Mouse (Mus musculus) kidney, embryonic 14.5 days (tissue): Measurements from ENCODE around the gene Cish. TPM values are rescaled to one million over a fixed set of nuclear protein-coding genes. Genes with fewer than 3 reads are reported as not detected.

ENCODE experiments used
- ATAC-seq: fragments of 200-750 bp; cut with Nextera tagmentation; 2 replicates; pipeline ENCODE4 v1.8.0; 2017; ENCODE audit warnings: moderate number of reproducible peaks, mild to moderate bottlenecking, moderate TSS enrichment, moderate library complexity; ENCODE audit not compliant: low FRiP score, low TSS enrichment
- H3K27ac ChIP-seq: fragments of 300-500 bp; sonication (generic); 2 replicates; pipeline ENCODE4 v1.5.1; 2014; ENCODE audit warnings: low read depth, mild to moderate bottlenecking, low read length, moderate library complexity, mixed read lengths
- H3K27me3 ChIP-seq: fragments of 300-500 bp; sonication (generic); 2 replicates; pipeline ENCODE4 v1.6.1; 2014; ENCODE audit warnings: mild to moderate bottlenecking, low read length; ENCODE audit not compliant: control insufficient read depth, insufficient read depth
- H3K36me3 ChIP-seq: fragments of 300-500 bp; sonication (generic); 2 replicates; pipeline ENCODE4 v1.6.1; 2014; ENCODE audit warnings: low read length, mixed read lengths; ENCODE audit not compliant: control insufficient read depth, insufficient read depth
- H3K4me1 ChIP-seq: fragments of 300-500 bp; sonication (generic); 2 replicates; pipeline ENCODE4 v1.6.1; 2014; ENCODE audit warnings: low read length, mixed read lengths; ENCODE audit not compliant: control insufficient read depth, insufficient read depth
- H3K4me2 ChIP-seq: fragments of 300-500 bp; sonication (generic); replicated peaks from 2 replicates; pipeline ENCODE4 v1.6.1; 2014; ENCODE audit warnings: low read depth, mild to moderate bottlenecking, low read length
- H3K4me3 ChIP-seq: fragments of 300-500 bp; sonication (generic); 2 replicates; pipeline ENCODE4 v1.5.1; 2014; ENCODE audit warnings: mild to moderate bottlenecking, low read length
- H3K9ac ChIP-seq: fragments of 300-500 bp; sonication (generic); 2 replicates; pipeline ENCODE4 v1.6.1; 2014; ENCODE audit warnings: low read depth, mild to moderate bottlenecking, low read length, moderate library complexity
- H3K9me3 ChIP-seq: fragments of 300-500 bp; sonication (generic); 2 replicates; pipeline ENCODE4 v1.6.1; 2016; ENCODE audit warnings: low read length; ENCODE audit not compliant: control insufficient read depth
- WGBS: fragments of 180-500 bp; shearing (Covaris S2); extraction: QIAGEN DNeasy Blood & Tissue Kit; methylation state at CpG from one replicate; pipeline ENCODE4 v1.1.7; 2014; 5-methylcytosine and 5-hydroxymethylcytosine counted together
- polyA plus RNA-seq: library from polyadenylated mRNA; unstranded; fragments of >200 nt; fragmentation: Nextera tagmentation; extraction: Ambion mirVana; gene quantifications from 2 replicates; pipeline ENCODE4 v1.2.1, GENCODE M21; 2014

Gene Cish
- polyA plus RNA-seq, 1 experiment from 2014 or later, result 7.1 TPM

- Histone ChIP-seq H3K9ac (no peak overlapping the region), H3K4me2 (no peak overlapping the region), H3K4me1 (no peaks in the 10 kb centered on the region), H3K27ac (no peak overlapping the region), H3K9me3 (no peaks in the 10 kb centered on the region), H3K27me3 (no peaks in the 10 kb centered on the region; the same call in 1 of the 2 replicates), H3K36me3 (no peaks in the 10 kb centered on the region), H3K4me3 (no peak overlapping the region)
- ATAC-seq, result no peak
- 73% methylated on average over 2 of the region's 2 CpGs for WGBS
Measured at GRCm38 (mm10) chr9:107260429-107260828, 35.4 kb upstream of the Cish start.

DNA sequence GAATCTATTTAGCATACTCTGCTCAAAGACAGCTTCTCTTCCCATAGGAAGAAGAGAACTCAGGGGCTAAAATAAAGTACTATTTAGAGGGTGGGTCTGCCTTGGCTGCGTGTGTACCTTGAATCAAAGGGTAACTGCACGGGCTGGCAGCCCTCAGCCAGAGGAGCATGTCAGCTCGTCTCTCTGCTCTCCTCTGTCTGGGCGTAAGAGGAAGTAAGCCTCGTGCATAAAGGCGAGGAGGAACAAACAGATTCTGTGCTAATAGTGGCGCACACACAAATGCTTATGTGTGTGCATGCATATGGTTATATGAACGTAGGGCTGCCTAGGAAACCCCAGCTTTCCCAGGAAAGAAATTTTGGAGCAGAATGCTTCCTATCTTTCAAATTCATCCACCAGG is 35.0 kb upstream of the Cish start:
- Histone ChIP-seq H3K4me3 (no peak overlapping the region), H3K27me3 (no peaks in the 10 kb centered on the region; the same call in 1 of the 2 replicates), H3K9ac (no peak overlapping the region), H3K27ac (no peak overlapping the region), H3K4me2 (no peak overlapping the region), H3K4me1 (no peaks in the 10 kb centered on the region), H3K9me3 (no peaks in the 10 kb centered on the region), H3K36me3 (no peaks in the 10 kb centered on the region)
- WGBS, result 71% methylated on average over 8 of the region's 8 CpGs
- ATAC-seq, result no peak

- WGBS, result 75% methylated on average over 6 of the region's 6 CpGs
- no peak overlapping the region for H3K9ac ChIP-seq
Measured at GRCm38 (mm10) chr9:107261792-107262191, 34.0 kb upstream of the Cish start.

GRCm38 (mm10) chr9:107262375-107262774 is 33.5 kb upstream of the Cish start:
- H3K9ac ChIP-seq, result no peak overlapping the region
- no peaks in the 10 kb centered on the region for H3K4me1 ChIP-seq
- H3K4me2 ChIP-seq, result no peak overlapping the region
- no peak overlapping the region for H3K27ac ChIP-seq
- H3K27me3 ChIP-seq, result no peaks in the 10 kb centered on the region; the same call in 1 of the 2 replicates
- no peak overlapping the region for H3K4me3 ChIP-seq
- H3K36me3 ChIP-seq, result no peaks in the 10 kb centered on the region
- H3K9me3 ChIP-seq, result no peaks in the 10 kb centered on the region
- WGBS, result 80% methylated on average over 7 of the region's 7 CpGs
- ATAC-seq, result no peak

More at GRCm38 (mm10) chr9:107261792-107262191, 34.0 kb upstream of the Cish start:
- Histone ChIP-seq H3K4me2 (no peak overlapping the region), H3K27ac (no peak overlapping the region), H3K4me3 (no peak overlapping the region), H3K27me3 (no peaks in the 10 kb centered on the region; the same call in 1 of the 2 replicates), H3K9me3 (no peaks in the 10 kb centered on the region), H3K36me3 (no peaks in the 10 kb centered on the region), H3K4me1 (no peaks in the 10 kb centered on the region)
- ATAC-seq, result no peak

GRCm38 (mm10) chr9:107263912-107264311 is 31.9 kb upstream of the Cish start:
- no peaks in the 10 kb centered on the region for H3K4me1 ChIP-seq
- ATAC-seq, result no peak
- H3K27me3 ChIP-seq, result no peaks in the 10 kb centered on the region; the same call in 1 of the 2 replicates
- no peak overlapping the region for H3K4me3 ChIP-seq
- H3K9me3 ChIP-seq, result no peaks in the 10 kb centered on the region
- no peak overlapping the region for H3K4me2 ChIP-seq
- H3K9ac ChIP-seq, result no peak overlapping the region
- no peaks in the 10 kb centered on the region for H3K36me3 ChIP-seq
- WGBS, result 68% methylated on average over 5 of the region's 5 CpGs
- no peak overlapping the region for H3K27ac ChIP-seq

DNA sequence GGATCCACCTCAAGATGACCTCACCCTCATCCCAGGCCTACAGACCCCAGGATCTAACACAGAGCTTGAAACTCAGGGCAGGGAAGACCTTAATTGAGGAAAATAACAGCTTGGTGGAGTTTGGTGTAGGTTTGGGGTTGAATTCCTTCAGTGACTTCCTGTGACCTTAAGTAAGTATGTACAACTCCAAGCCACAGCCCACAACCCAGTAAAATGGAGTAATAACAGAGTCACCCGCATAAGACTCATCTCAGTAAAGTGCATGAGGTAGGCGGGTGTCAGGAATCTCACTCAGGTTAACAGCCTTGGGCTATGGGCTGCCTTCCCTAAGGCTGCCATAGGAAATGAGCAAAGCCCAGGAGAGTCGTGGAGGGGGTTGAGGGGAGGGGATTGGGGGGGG is 31.1 kb upstream of the Cish start:
- WGBS, result 55% methylated on average over 3 of the region's 3 CpGs

DNA sequence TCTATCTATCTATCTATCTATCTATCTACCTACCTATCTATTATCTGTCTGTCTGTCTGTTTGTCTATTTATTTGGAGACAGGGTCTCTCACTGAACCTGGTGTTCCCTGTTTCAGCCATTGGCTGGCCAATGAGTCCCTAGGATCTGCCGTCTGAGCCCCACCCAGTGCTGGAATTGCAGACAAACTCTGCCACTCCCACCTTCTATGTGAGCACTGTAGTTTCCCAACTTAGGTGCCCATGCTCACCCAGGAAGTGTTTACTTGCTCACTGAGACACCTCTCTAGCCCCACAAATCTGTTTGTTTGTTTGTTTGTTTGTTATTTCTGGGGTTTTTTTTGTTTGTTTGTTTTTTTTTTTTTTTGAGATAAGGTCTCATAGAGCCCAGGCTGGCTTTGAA is 28.8 kb upstream of the Cish start:
- Histone ChIP-seq H3K9ac (no peak overlapping the region), H3K9me3 (no peaks in the 10 kb centered on the region), H3K27me3 (no peaks in the 10 kb centered on the region; the same call in 1 of the 2 replicates), H3K36me3 (no peaks in the 10 kb centered on the region), H3K4me2 (no peak overlapping the region), H3K27ac (no peak overlapping the region), H3K4me3 (no peak overlapping the region), H3K4me1 (no peaks in the 10 kb centered on the region)
- no peak for ATAC-seq
- WGBS, result 58% methylated on average over 1 of the region's 1 CpGs

More for the DNA sequence above, 31.1 kb upstream of the Cish start:
- no peak overlapping the region for H3K27ac ChIP-seq
- no peak overlapping the region for H3K4me2 ChIP-seq
- no peaks in the 10 kb centered on the region; the same call in 1 of the 2 replicates for H3K27me3 ChIP-seq
- no peaks in the 10 kb centered on the region for H3K36me3 ChIP-seq
- no peaks in the 10 kb centered on the region for H3K9me3 ChIP-seq
- no peak for ATAC-seq
- no peak overlapping the region for H3K4me3 ChIP-seq
- H3K4me1 ChIP-seq, result no peaks in the 10 kb centered on the region
- H3K9ac ChIP-seq, result no peak overlapping the region

- WGBS, result 26% methylated on average over 4 of the region's 4 CpGs
- no peak overlapping the region for H3K9ac ChIP-seq
- no peaks in the 10 kb centered on the region for H3K9me3 ChIP-seq
- H3K4me2 ChIP-seq, result no peak overlapping the region
- H3K27me3 ChIP-seq, result no peaks in the 10 kb centered on the region; the same call in 1 of the 2 replicates
- H3K4me3 ChIP-seq, result no peak overlapping the region
- no peaks in the 10 kb centered on the region for H3K36me3 ChIP-seq
- peak; percentile 71 for ATAC-seq
- no peak overlapping the region for H3K27ac ChIP-seq
- H3K4me1 ChIP-seq, result no peaks in the 10 kb centered on the region
Measured at GRCm38 (mm10) chr9:107267721-107268402, 28.0 kb upstream of the Cish start.

DNA sequence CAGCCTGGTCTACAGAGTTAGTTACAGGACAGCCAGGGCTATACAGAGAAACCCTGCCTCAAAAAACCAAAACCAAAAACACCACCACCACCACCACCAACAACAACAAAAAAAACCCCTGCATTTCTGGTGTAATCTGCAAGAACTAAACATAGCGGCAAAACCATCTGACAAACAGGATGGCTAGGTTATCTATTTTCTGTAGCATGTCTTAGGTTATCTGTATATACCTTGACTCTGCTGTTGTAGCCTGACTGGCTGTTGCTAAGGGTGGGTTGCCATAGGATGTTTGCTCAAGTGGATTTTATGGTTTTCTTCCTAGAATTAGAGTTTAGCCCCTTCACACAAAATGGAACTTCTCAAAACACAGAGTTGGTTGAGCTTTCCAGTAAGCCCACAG is 26.1 kb upstream of the Cish start:
- H3K4me3 ChIP-seq, result no peak overlapping the region
- no peaks in the 10 kb centered on the region for H3K4me1 ChIP-seq
- no peak overlapping the region for H3K27ac ChIP-seq
- H3K9me3 ChIP-seq, result no peaks in the 10 kb centered on the region
- no peak for ATAC-seq
- H3K27me3 ChIP-seq, result no peaks in the 10 kb centered on the region
- no peak overlapping the region for H3K4me2 ChIP-seq
- WGBS, result 86% methylated on average over 1 of the region's 1 CpGs
- no peaks in the 10 kb centered on the region for H3K36me3 ChIP-seq
- H3K9ac ChIP-seq, result no peak overlapping the region
